Comparison of ENCODE assay signal across 17 mouse cellular contexts in genomic region chr16:33777607-33778006, GRCm38 (mm10). TPM values are rescaled to one million over a fixed set of nuclear protein-coding genes. Genes with fewer than 3 reads are reported as not detected.
"Had no signal": no experiment of that assay in that cellular context is flagged by ENCODE, and none has a peak within 500 bp of the region (broad histone marks: within the 10 kb centered on the region; RNA-seq: fewer than 3 reads in every experiment).

No protein-coding gene starts in this region.

- H3K4me3 ChIP-seq: limb, embryonic 13.5 days; midbrain, embryonic 15.5 days; neural tube, embryonic 15.5 days had no signal

- H3K9ac ChIP-seq: limb, embryonic 13.5 days; liver, embryonic 14.5 days; midbrain, embryonic 15.5 days; neural tube, embryonic 15.5 days had no signal

- ATAC-seq: midbrain, embryonic 15.5 days had no signal

- DNase-seq: kidney, adult 18-20 months; kidney, postnatal 10 days; left cerebral cortex, postnatal 4 days; lung, adult 18-20 months; lung, postnatal 14 days; spleen, adult 18-20 months; thymus, adult 18-20 months; thymus, postnatal 14 days had no signal

- H3K27me3 ChIP-seq: limb, embryonic 13.5 days; midbrain, embryonic 15.5 days; neural tube, embryonic 15.5 days had no signal

- H3K4me2 ChIP-seq: limb, embryonic 13.5 days; midbrain, embryonic 11.5 days; midbrain, embryonic 15.5 days; neural tube, embryonic 15.5 days had no signal

- H3K36me3 ChIP-seq: limb, embryonic 13.5 days; midbrain, embryonic 15.5 days; neural tube, embryonic 15.5 days had no signal

- H3K27ac ChIP-seq: limb, embryonic 13.5 days; liver, embryonic 14.5 days; midbrain, embryonic 15.5 days; neural tube, embryonic 15.5 days had no signal

- H3K4me1 ChIP-seq: midbrain, embryonic 15.5 days; neural tube, embryonic 15.5 days had no signal

- H3K9me3 ChIP-seq: limb, embryonic 13.5 days; midbrain, embryonic 15.5 days; neural tube, embryonic 15.5 days had no signal

RNA-seq across cellular contexts. Expression of gene Muc13, which starts 16.2 kb away (rescaled TPM):
- total RNA-seq: layer of hippocampus, adult 8-10 months; layer of hippocampus, postnatal 14 days; left cerebral cortex, postnatal 10 days; left cerebral cortex, postnatal 4 days; liver, adult 2 months had no signal
- polyA plus RNA-seq: neural tube, embryonic 15.5 days had no signal
